Mouse (Mus musculus) heart, adult 2 months (tissue): ENCODE measurements around the gene Brf1. TPM values are rescaled to one million over a fixed set of nuclear protein-coding genes. Genes with fewer than 3 reads are reported as not detected.

Experiments used
- DNase-seq, 2 experiments: peaks; one replicate each; pipeline ENCODE4 v3.0.0; 2021
- H3K27ac ChIP-seq: fragments of 200-600 bp; 2 replicates; pipeline ENCODE4 v1.8.1; 2022
- H3K27me3 ChIP-seq: fragments of 200-500 bp; 2 replicates; pipeline ENCODE4 v1.6.1; 2012; ENCODE audit warnings: mild to moderate bottlenecking, low read length, inconsistent platforms, mixed read lengths; ENCODE audit not compliant: control insufficient read depth, insufficient read depth
- H3K36me3 ChIP-seq: fragments of 200-500 bp; 2 replicates; pipeline ENCODE4 v1.6.1; 2012; ENCODE audit warnings: low read length, inconsistent platforms; ENCODE audit not compliant: control insufficient read depth, insufficient read depth
- H3K4me1 ChIP-seq: fragments of 200-500 bp; 2 replicates; pipeline ENCODE4 v1.6.1; 2011; ENCODE audit warnings: low read length; ENCODE audit not compliant: control insufficient read depth, insufficient read depth
- H3K4me3 ChIP-seq: fragments of 200-600 bp; 2 replicates; pipeline ENCODE4 v1.8.1; 2022
- H3K79me2 ChIP-seq: fragments of 200-500 bp; replicated peaks from 2 replicates; pipeline ENCODE4 v1.6.1; 2012; ENCODE audit warnings: mild to moderate bottlenecking, inconsistent platforms, low read length, moderate library complexity, mixed read lengths; ENCODE audit not compliant: control insufficient read depth, insufficient read depth
- H3K9ac ChIP-seq: fragments of 200-500 bp; 2 replicates; pipeline ENCODE4 v1.6.1; 2012; ENCODE audit warnings: low read depth, mild to moderate bottlenecking, control low read depth, inconsistent platforms, low read length, mixed read lengths
- CTCF ChIP-seq: fragments of 200-600 bp; IDR thresholded peaks from 2 replicates; pipeline ENCODE4 v1.8.1; 2022; ENCODE audit warnings: antibody characterized with exemption, mild to moderate bottlenecking, moderate library complexity
- EP300 ChIP-seq: fragments of 200-500 bp; IDR thresholded peaks from 2 replicates; pipeline ENCODE4 v1.6.1; 2011; ENCODE audit warnings: low read depth, low read length, control low read depth; ENCODE audit not compliant: insufficient read depth
- POLR2A ChIP-seq: fragments of 200-500 bp; IDR thresholded peaks from 2 replicates; pipeline ENCODE4 v1.6.1; 2011; ENCODE audit warnings: mild to moderate bottlenecking, low read depth, low read length, control low read depth; ENCODE audit not compliant: insufficient read depth
- WGBS: fragments of 180-500 bp; shearing (Covaris S2); methylation state at CpG from one replicate; pipeline ENCODE4 v1.1.7; 2018; 5-methylcytosine and 5-hydroxymethylcytosine counted together
- intact Hi-C: fragments of 180-260 bp; cut with DNase I; formaldehyde crosslinking; loops from one replicate; pipeline ENCODE4 v1.15.1; 2025
- polyA plus RNA-seq: library from polyadenylated mRNA; depleted of rRNA; stranded (reverse); fragments of >200 nt; gene quantifications from 2 replicates; pipeline ENCODE4 v1.2.3, GENCODE M21; 2012
- total RNA-seq, 2 experiments: library from RNA; stranded (reverse); gene quantifications; 2 replicates each; pipeline ENCODE4 v1.2.3; 2021

The Brf1 gene
- total and polyA plus RNA-seq, 3 experiments: 22.3 to 25.1 (median 22.4) TPM

DNA sequence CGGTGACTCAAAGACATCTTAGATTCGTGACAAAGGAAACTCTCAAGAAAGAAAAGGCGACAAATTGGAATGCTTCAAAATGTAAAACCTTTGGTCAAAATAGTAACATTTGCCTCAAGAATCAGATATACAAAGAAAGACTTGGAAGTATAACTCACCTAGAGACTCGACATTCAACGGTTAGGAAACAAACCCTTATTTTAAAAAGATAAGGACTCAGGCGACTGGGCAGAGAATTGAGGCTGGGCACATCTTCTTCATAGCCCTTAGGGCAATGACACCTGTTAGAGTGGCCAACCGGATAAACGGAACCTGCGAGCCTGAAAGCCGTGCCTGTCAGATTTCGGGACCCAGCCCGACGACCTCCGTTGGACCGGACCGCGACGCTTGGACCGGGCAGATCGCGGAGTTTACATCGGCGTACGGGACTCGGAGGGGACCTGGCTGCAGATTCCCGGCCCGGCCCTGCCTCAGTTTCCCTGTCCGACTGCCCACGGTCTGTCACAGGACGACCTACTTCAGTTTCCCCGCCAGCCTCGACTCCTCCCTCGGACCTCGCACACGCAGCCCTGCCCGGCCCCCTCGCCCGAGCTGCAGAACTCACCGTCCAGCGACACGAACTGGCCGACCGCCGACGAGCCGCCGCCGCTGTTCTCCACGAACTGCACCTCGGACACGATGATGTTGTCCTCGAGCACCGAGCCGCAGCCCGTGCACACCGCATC, 773 bp downstream of the Brf1 start:
- Histone ChIP-seq H3K36me3 (no peaks in the 10 kb centered on the region), H3K27ac (peak overlapping the region; percentile 90), H3K9ac (peak overlapping the region; percentile 99), H3K79me2 (peaks cover 12% of the 10 kb centered on the region), H3K4me3 (peak overlapping the region; percentile 80), H3K4me1 (peaks cover 5% of the 10 kb centered on the region), H3K27me3 (no peaks in the 10 kb centered on the region)
- TF ChIP-seq POLR2A: no peak
- TF ChIP-seq EP300: no peak
- no peak for TF ChIP-seq CTCF
- intact Hi-C loops: loop anchor here (2.0 kb wide), 2 partner anchors 23 to 143 kb away; partner anchors contain the start of gene Btbd6
- DNase-seq: no peak
- 1% methylated on average over 56 of the region's 56 CpGs for WGBS

GRCm38 (mm10) chr12:112994153-112994552, 6.4 kb downstream of the Brf1 start:
- 65% methylated on average over 4 of the region's 4 CpGs for WGBS
- no peak for DNase-seq
- TF ChIP-seq POLR2A (no peak), EP300 (no peak)
- intact Hi-C loops: no loop called here
- no peaks in the 10 kb centered on the region for H3K36me3 ChIP-seq
- H3K27ac ChIP-seq: no peak overlapping the region
- no peak overlapping the region for H3K4me3 ChIP-seq
- H3K79me2 ChIP-seq: peaks cover 12% of the 10 kb centered on the region
- H3K27me3 ChIP-seq: no peaks in the 10 kb centered on the region
- H3K9ac ChIP-seq: no peak overlapping the region
- H3K4me1 ChIP-seq: peaks cover 5% of the 10 kb centered on the region; the same call in 1 of the 2 replicates

GRCm38 (mm10) chr12:112991444-112991843, 9.1 kb downstream of the Brf1 start:
- intact Hi-C loops: no loop called here
- no peak for DNase-seq
- H3K4me3 ChIP-seq: no peak overlapping the region
- peaks cover 11% of the 10 kb centered on the region for H3K79me2 ChIP-seq
- 80% methylated on average over 2 of the region's 2 CpGs for WGBS
- no peaks in the 10 kb centered on the region for H3K36me3 ChIP-seq
- H3K4me1 ChIP-seq: no peaks in the 10 kb centered on the region
- H3K27ac ChIP-seq: no peak overlapping the region
- no peaks in the 10 kb centered on the region for H3K27me3 ChIP-seq
- no peak overlapping the region for H3K9ac ChIP-seq
- TF ChIP-seq POLR2A: no peak
- TF ChIP-seq EP300: no peak
- no peak for TF ChIP-seq CTCF

DNA sequence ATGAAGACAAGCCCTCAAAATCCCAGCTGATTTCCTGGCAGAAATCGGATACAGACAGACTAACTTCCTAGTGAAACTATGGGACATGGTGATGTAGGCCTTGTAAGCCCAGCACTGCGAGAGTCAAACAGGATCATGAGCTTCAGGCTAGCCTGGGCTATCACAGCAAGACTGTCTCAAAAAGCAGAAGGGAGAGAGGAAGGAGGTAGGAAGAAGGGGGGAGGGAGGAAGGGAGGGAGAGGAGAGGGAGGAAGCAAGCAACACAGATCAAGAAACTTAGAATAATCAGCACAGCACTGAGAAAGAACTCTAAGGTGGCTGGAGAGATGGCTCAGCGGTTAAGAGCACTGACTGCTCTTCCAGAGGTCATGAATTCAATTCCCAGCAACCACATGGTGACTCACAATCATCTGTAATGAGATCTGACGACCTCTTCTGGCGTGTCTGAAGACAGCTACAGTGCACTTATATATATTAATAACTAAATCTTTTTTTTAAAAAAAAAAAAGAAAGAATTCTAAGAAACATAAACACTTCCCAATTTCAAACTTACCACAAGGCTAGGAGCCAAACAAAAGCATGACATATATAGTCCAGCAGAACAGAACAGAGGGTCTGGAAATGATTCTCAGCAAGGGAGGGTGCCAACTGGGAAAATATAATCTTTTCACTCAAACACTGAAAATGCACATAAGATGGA, 9.6 kb downstream of the Brf1 start:
- no peaks in the 10 kb centered on the region for H3K4me1 ChIP-seq
- H3K36me3 ChIP-seq: no peaks in the 10 kb centered on the region
- no peak overlapping the region for H3K9ac ChIP-seq
- H3K79me2 ChIP-seq: peaks cover 8% of the 10 kb centered on the region
- DNase-seq: no peak
- TF ChIP-seq EP300: no peak
- no peak for TF ChIP-seq CTCF
- no peak for TF ChIP-seq POLR2A
- 79% methylated on average over 5 of the region's 5 CpGs for WGBS
- intact Hi-C loops: no loop called here
- H3K27ac ChIP-seq: no peak overlapping the region
- no peaks in the 10 kb centered on the region for H3K27me3 ChIP-seq
- no peak overlapping the region for H3K4me3 ChIP-seq

GRCm38 (mm10) chr12:112987877-112988276, 12.6 kb downstream of the Brf1 start:
- 76% methylated on average over 6 of the region's 6 CpGs for WGBS
- intact Hi-C loops: no loop called here
- Histone ChIP-seq H3K36me3 (no peaks in the 10 kb centered on the region), H3K27me3 (no peaks in the 10 kb centered on the region), H3K79me2 (peaks cover 3% of the 10 kb centered on the region; the same call in 1 of the 2 replicates), H3K4me3 (no peak overlapping the region), H3K4me1 (no peaks in the 10 kb centered on the region), H3K27ac (no peak overlapping the region), H3K9ac (no peak overlapping the region)
- TF ChIP-seq POLR2A: no peak
- TF ChIP-seq CTCF: peak; percentile 77
- TF ChIP-seq EP300: 0 out of 2 replicates have a peak, but pooled peaks have one; percentile 13
- peak; percentile 23 to 50 for DNase-seq

DNA sequence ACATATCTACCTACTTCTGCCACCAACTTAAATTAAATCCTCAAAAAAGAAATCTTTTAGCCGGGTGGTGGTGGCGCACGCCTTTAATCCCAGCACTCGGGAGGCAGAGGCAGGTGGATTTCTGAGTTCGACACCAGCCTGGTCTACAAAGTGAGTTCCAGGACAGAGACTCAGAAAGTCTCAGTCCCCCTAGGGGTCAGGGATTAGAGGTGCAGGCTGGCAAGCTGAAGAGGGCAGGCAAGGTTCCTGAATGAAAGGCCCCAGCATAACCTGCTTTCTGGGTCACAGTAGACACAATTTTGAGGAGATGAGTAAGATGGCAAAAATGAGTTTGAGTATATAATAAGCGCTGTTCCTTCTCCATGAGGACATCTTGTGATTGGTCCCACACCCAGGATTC, 15.2 kb downstream of the Brf1 start:
- Histone ChIP-seq H3K27ac (no peak overlapping the region), H3K9ac (no peak overlapping the region), H3K79me2 (peaks cover 3% of the 10 kb centered on the region; the same call in 1 of the 2 replicates), H3K4me1 (peaks cover 2% of the 10 kb centered on the region), H3K27me3 (no peaks in the 10 kb centered on the region), H3K4me3 (no peak overlapping the region), H3K36me3 (peaks cover 5% of the 10 kb centered on the region; the same call in 1 of the 2 replicates)
- TF ChIP-seq POLR2A (no peak), EP300 (no peak), CTCF (peak; percentile 60)
- no peak for DNase-seq
- intact Hi-C loops: no loop called here
- WGBS: 96% methylated on average over 6 of the region's 6 CpGs
